Mouse (Mus musculus) neural tube, embryonic 15.5 days (tissue): Measurements from ENCODE around the gene Fam171b. TPM values are rescaled to one million over a fixed set of nuclear protein-coding genes. Genes with fewer than 3 reads are reported as not detected.

Source experiments
- ATAC-seq: fragments of 200-750 bp; cut with Nextera tagmentation; 2 replicates; pipeline ENCODE4 v1.8.0; 2017; ENCODE audit warnings: mild to moderate bottlenecking, moderate TSS enrichment, moderate library complexity; ENCODE audit not compliant: low FRiP score
- H3K27ac ChIP-seq: fragments of 300-500 bp; sonication (generic); replicated peaks from 2 replicates; pipeline ENCODE4 v1.5.1; 2015; ENCODE audit warnings: mild to moderate bottlenecking, inconsistent platforms
- H3K27me3 ChIP-seq: fragments of 300-500 bp; sonication (generic); replicated peaks from 2 replicates; pipeline ENCODE4 v1.6.1; 2015; ENCODE audit warnings: inconsistent platforms
- H3K36me3 ChIP-seq: fragments of 300-500 bp; sonication (generic); 2 replicates; pipeline ENCODE4 v1.6.1; 2015; ENCODE audit warnings: inconsistent platforms
- H3K4me1 ChIP-seq: fragments of 300-500 bp; sonication (generic); 2 replicates; pipeline ENCODE4 v1.6.1; 2015; ENCODE audit warnings: inconsistent platforms
- H3K4me2 ChIP-seq: fragments of 300-500 bp; sonication (generic); 2 replicates; pipeline ENCODE4 v1.6.1; 2015; ENCODE audit warnings: inconsistent platforms, mild to moderate bottlenecking, moderate library complexity
- H3K4me3 ChIP-seq: fragments of 300-500 bp; sonication (generic); replicated peaks from 2 replicates; pipeline ENCODE4 v1.5.1; 2015; ENCODE audit warnings: mild to moderate bottlenecking, inconsistent platforms
- H3K9ac ChIP-seq: fragments of 300-500 bp; sonication (generic); replicated peaks from 2 replicates; pipeline ENCODE4 v1.6.1; 2015; ENCODE audit warnings: mild to moderate bottlenecking, inconsistent platforms
- H3K9me3 ChIP-seq: fragments of 300-500 bp; sonication (generic); replicated peaks from 2 replicates; pipeline ENCODE4 v1.6.1; 2016; ENCODE audit warnings: inconsistent platforms
- WGBS: fragments of 180-500 bp; shearing (Covaris S2); methylation state at CpG from one replicate; pipeline ENCODE4 v1.1.7; 2015; ENCODE audit warnings: mixed read lengths; 5-methylcytosine and 5-hydroxymethylcytosine counted together
- polyA plus RNA-seq: library from polyadenylated mRNA; unstranded; fragments of >200 nt; fragmentation: Nextera tagmentation; extraction: Ambion mirVana; gene quantifications from 2 replicates; pipeline ENCODE4 v1.2.1, GENCODE M21; 2015

The Fam171b gene
- polyA plus RNA-seq = 69.8 and 79.0 TPM in 2 replicates

- H3K27me3 ChIP-seq = no peaks in the 10 kb centered on the region
- WGBS = under 1% methylated on average over 47 of the region's 63 CpGs
- peak within 1 kb of the TSS; percentile 99 for H3K27ac ChIP-seq
- peak within 1 kb of the TSS; percentile 97 for H3K9ac ChIP-seq
- peak; percentile 95 for ATAC-seq
- H3K36me3 ChIP-seq = no peaks in the 10 kb centered on the region
- H3K4me2 ChIP-seq = peak within 1 kb of the TSS; percentile 63
- H3K9me3 ChIP-seq = no peaks in the 10 kb centered on the region
- peaks cover 22% of the 10 kb centered on the region for H3K4me1 ChIP-seq
- peak within 1 kb of the TSS; percentile 91 for H3K4me3 ChIP-seq
Observed at GRCm38 (mm10) chr2:83812483-83813272, at the start of gene Fam171b. Fam171b (plus strand) TSS chr2:83812636.

DNA sequence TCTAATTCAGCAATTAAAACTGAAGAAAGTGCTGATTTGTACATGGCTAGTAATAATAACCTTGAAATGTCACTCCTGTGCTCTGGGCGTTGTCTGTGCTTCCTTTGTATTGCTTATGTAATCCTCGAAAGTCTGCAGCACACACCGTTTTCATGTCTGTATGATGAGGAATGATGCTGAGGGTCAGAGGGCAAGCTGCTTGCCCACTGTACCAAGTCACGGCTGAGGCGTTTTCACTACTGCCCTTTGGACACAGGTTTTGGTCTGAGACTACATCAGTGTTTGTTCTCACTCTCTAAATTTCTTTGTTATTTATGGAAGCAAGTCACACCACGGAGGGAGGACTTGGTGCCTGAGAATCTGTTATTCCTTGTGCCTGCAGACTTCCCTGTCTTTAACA, 46.4 kb upstream of the Fam171b start:
- ATAC-seq = no peak
- no peaks in the 10 kb centered on the region for H3K27me3 ChIP-seq
- H3K9me3 ChIP-seq = no peaks in the 10 kb centered on the region
- WGBS = 79% methylated on average over 6 of the region's 6 CpGs
- H3K9ac ChIP-seq = no peak overlapping the region
- no peak overlapping the region for H3K4me3 ChIP-seq
- no peaks in the 10 kb centered on the region for H3K36me3 ChIP-seq
- no peak overlapping the region for H3K4me2 ChIP-seq
- H3K27ac ChIP-seq = no peak overlapping the region
- no peaks in the 10 kb centered on the region for H3K4me1 ChIP-seq

- Histone ChIP-seq H3K27me3 (no peaks in the 10 kb centered on the region), H3K9me3 (no peaks in the 10 kb centered on the region), H3K4me2 (no peak overlapping the region), H3K27ac (no peak overlapping the region), H3K36me3 (no peaks in the 10 kb centered on the region), H3K9ac (no peak overlapping the region), H3K4me1 (no peaks in the 10 kb centered on the region), H3K4me3 (no peak overlapping the region)
- 71% methylated on average over 1 of the region's 1 CpGs for WGBS
- no peak for ATAC-seq
Observed at GRCm38 (mm10) chr2:83766878-83767277, 45.6 kb upstream of the Fam171b start.

- no peak overlapping the region for H3K4me3 ChIP-seq
- H3K9me3 ChIP-seq = no peaks in the 10 kb centered on the region
- H3K27me3 ChIP-seq = no peaks in the 10 kb centered on the region
- no peak overlapping the region for H3K4me2 ChIP-seq
- WGBS = 93% methylated on average over 4 of the region's 4 CpGs
- H3K36me3 ChIP-seq = peaks cover 5% of the 10 kb centered on the region; the same call in 1 of the 2 replicates
- H3K4me1 ChIP-seq = no peaks in the 10 kb centered on the region
- H3K9ac ChIP-seq = no peak overlapping the region
- H3K27ac ChIP-seq = no peak overlapping the region
- no peak for ATAC-seq
Observed at GRCm38 (mm10) chr2:83768311-83769047, 44.0 kb upstream of the Fam171b start.

GRCm38 (mm10) chr2:83771155-83771812, 41.2 kb upstream of the Fam171b start:
- H3K4me2 ChIP-seq = no peak overlapping the region
- H3K4me3 ChIP-seq = no peak overlapping the region
- no peaks in the 10 kb centered on the region for H3K4me1 ChIP-seq
- H3K36me3 ChIP-seq = peaks cover 5% of the 10 kb centered on the region; the same call in 1 of the 2 replicates
- whole genome bisulfite sequencing = 55% methylated on average over 7 of the region's 7 CpGs
- ATAC-seq = no peak
- H3K9ac ChIP-seq = no peak overlapping the region
- H3K27me3 ChIP-seq = no peaks in the 10 kb centered on the region
- H3K9me3 ChIP-seq = no peaks in the 10 kb centered on the region
- H3K27ac ChIP-seq = no peak overlapping the region

- WGBS = 72% methylated on average over 20 of the region's 20 CpGs
- H3K27me3 ChIP-seq = no peaks in the 10 kb centered on the region
- H3K9me3 ChIP-seq = no peaks in the 10 kb centered on the region
- H3K4me3 ChIP-seq = no peak overlapping the region
- no peak overlapping the region for H3K9ac ChIP-seq
- H3K4me1 ChIP-seq = no peaks in the 10 kb centered on the region
- no peak overlapping the region for H3K27ac ChIP-seq
- no peak overlapping the region for H3K4me2 ChIP-seq
- 0 out of 2 replicates have a peak, but pooled peaks cover 6% of the 10 kb centered on the region for H3K36me3 ChIP-seq
- ATAC-seq = no peak
Observed at GRCm38 (mm10) chr2:83791330-83792073, 20.9 kb upstream of the Fam171b start.

DNA sequence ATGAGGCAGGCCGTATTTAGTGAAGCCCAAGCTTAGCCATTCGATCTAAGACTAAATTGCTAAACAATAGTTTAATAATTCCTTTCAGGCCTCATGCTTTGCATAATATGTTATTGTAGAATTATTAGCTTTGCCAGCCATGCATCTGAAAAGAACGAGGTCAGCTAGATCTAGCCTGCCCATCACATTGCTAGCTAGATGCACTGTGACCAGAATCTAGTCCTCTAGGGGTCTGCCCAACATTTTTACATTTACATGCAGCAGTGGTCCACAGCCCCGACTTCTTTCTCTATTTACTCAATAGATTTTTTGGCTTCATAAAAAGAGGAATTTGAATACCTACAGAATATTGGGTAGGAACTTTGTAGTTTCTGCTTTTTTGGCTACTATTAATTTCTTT, 20.3 kb upstream of the Fam171b start:
- Histone ChIP-seq H3K4me1 (no peaks in the 10 kb centered on the region), H3K36me3 (0 out of 2 replicates have a peak, but pooled peaks cover 6% of the 10 kb centered on the region), H3K27me3 (no peaks in the 10 kb centered on the region), H3K4me3 (no peak overlapping the region), H3K4me2 (no peak overlapping the region), H3K9me3 (no peaks in the 10 kb centered on the region), H3K27ac (no peak overlapping the region), H3K9ac (no peak overlapping the region)
- WGBS = 81% methylated on average over 4 of the region's 4 CpGs
- ATAC-seq = no peak

DNA sequence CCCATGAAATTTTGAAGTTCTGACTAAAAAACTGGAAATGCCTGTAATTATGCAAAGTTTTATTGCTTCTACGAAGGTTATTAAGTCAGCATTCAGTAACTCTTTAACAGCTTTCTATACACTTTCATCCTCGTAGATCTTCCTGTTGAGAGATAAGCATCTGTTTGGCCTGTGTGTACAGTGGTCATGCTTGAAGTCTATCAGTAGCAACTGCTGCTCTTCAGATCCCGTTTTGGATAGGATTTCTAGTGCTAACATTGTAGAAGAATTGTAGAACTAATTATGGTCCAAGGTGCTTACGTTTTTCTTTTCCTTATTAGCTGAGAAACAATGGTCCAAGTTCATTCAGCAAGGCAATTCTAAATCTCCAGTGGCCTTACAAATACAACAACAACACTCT, 16.7 kb upstream of the Fam171b start:
- 0 out of 2 replicates have a peak, but pooled peaks cover 3% of the 10 kb centered on the region for H3K36me3 ChIP-seq
- no peak overlapping the region for H3K4me3 ChIP-seq
- WGBS = 83% methylated on average over 4 of the region's 4 CpGs
- H3K4me2 ChIP-seq = no peak overlapping the region
- no peaks in the 10 kb centered on the region for H3K9me3 ChIP-seq
- H3K4me1 ChIP-seq = no peaks in the 10 kb centered on the region
- no peak for ATAC-seq
- H3K27ac ChIP-seq = no peak overlapping the region
- no peak overlapping the region for H3K9ac ChIP-seq
- no peaks in the 10 kb centered on the region for H3K27me3 ChIP-seq

- H3K4me3 ChIP-seq = no peak overlapping the region
- 0 out of 2 replicates have a peak, but pooled peaks cover 3% of the 10 kb centered on the region for H3K36me3 ChIP-seq
- no peak for ATAC-seq
- no peak overlapping the region for H3K4me2 ChIP-seq
- H3K9me3 ChIP-seq = no peaks in the 10 kb centered on the region
- H3K27ac ChIP-seq = no peak overlapping the region
- WGBS = 46% methylated on average over 9 of the region's 9 CpGs
- no peaks in the 10 kb centered on the region for H3K27me3 ChIP-seq
- no peaks in the 10 kb centered on the region for H3K4me1 ChIP-seq
- H3K9ac ChIP-seq = no peak overlapping the region
Observed at GRCm38 (mm10) chr2:83797902-83798497, 14.4 kb upstream of the Fam171b start.

GRCm38 (mm10) chr2:83813273-83813892, 947 bp downstream of the Fam171b start:
- H3K9ac ChIP-seq = peak overlapping the region; percentile 97
- H3K36me3 ChIP-seq = no peaks in the 10 kb centered on the region
- 7% methylated on average over 10 of the region's 10 CpGs for WGBS
- no peaks in the 10 kb centered on the region for H3K27me3 ChIP-seq
- peak overlapping the region; percentile 91 for H3K4me3 ChIP-seq
- H3K27ac ChIP-seq = peak overlapping the region; percentile 99
- H3K4me1 ChIP-seq = peaks cover 22% of the 10 kb centered on the region
- ATAC-seq = peak; percentile 60
- H3K9me3 ChIP-seq = no peaks in the 10 kb centered on the region
- peak overlapping the region; percentile 63 for H3K4me2 ChIP-seq
